Mouse (Mus musculus) intestine, embryonic 14.5 days (tissue): ENCODE measurements at regions not wholly inside any gene's neighbourhood (a gene's known extent, or its start where the extent isn't known, plus 50 kb on each side); places are given as distances from the start of the nearest gene placed in this dataset.

Source experiments
- ATAC-seq: fragments of 200-750 bp; cut with Nextera tagmentation; replicated peaks from 2 replicates; pipeline ENCODE4 v1.8.0; 2017; ENCODE audit warnings: low read depth, moderate number of reproducible peaks, moderate TSS enrichment, moderate library complexity; ENCODE audit not compliant: low FRiP score, low TSS enrichment
- DNase-seq: peaks from one replicate; pipeline ENCODE4 v3.0.0-alpha.2; 2018; ENCODE audit warnings: low spot score
- H3K27ac ChIP-seq: fragments of 300-500 bp; sonication (generic); 2 replicates; pipeline ENCODE4 v1.5.1; 2014; ENCODE audit warnings: low read depth, mild to moderate bottlenecking, control low read depth
- H3K27me3 ChIP-seq: fragments of 300-500 bp; sonication (generic); replicated peaks from 2 replicates; pipeline ENCODE4 v1.6.1; 2014; ENCODE audit warnings: low read length, control low read depth; ENCODE audit not compliant: control insufficient read depth, insufficient read depth
- H3K36me3 ChIP-seq: fragments of 300-500 bp; sonication (generic); 2 replicates; pipeline ENCODE4 v1.6.1; 2014; ENCODE audit warnings: low read length, control low read depth; ENCODE audit not compliant: control insufficient read depth, insufficient read depth
- H3K4me1 ChIP-seq: fragments of 300-500 bp; sonication (generic); replicated peaks from 2 replicates; pipeline ENCODE4 v1.6.1; 2014; ENCODE audit warnings: low read length, control low read depth, mixed read lengths; ENCODE audit not compliant: control insufficient read depth, insufficient read depth
- H3K4me2 ChIP-seq: fragments of 300-500 bp; sonication (generic); 2 replicates; pipeline ENCODE4 v1.6.1; 2014; ENCODE audit warnings: low read length
- H3K4me3 ChIP-seq: fragments of 300-500 bp; sonication (generic); 2 replicates; pipeline ENCODE4 v1.5.1; 2014; ENCODE audit warnings: low read depth, low read length, control low read depth, mixed read lengths
- H3K9ac ChIP-seq: fragments of 300-500 bp; sonication (generic); 2 replicates; pipeline ENCODE4 v1.6.1; 2014; ENCODE audit warnings: mild to moderate bottlenecking, low read length
- H3K9me3 ChIP-seq: fragments of 300-500 bp; sonication (generic); 2 replicates; pipeline ENCODE4 v1.6.1; 2016; ENCODE audit warnings: low read length, control low read depth; ENCODE audit not compliant: control insufficient read depth
- WGBS: fragments of 180-500 bp; shearing (Covaris S2); extraction: QIAGEN DNeasy Blood & Tissue Kit; methylation state at CpG from one replicate; pipeline ENCODE4 v1.1.7; 2014; 5-methylcytosine and 5-hydroxymethylcytosine counted together

GRCm38 (mm10) chr16:25058051-25058747 lies 228.4 kb upstream of the Tprg start:
- Histone ChIP-seq H3K4me1 (peaks cover 21% of the 10 kb centered on the region), H3K9ac (no peak overlapping the region), H3K4me3 (peak overlapping the region; percentile 43), H3K27ac (peak overlapping the region; percentile 90), H3K27me3 (no peaks in the 10 kb centered on the region; the same call in 1 of the 2 replicates), H3K4me2 (peak overlapping the region; percentile 50), H3K36me3 (no peaks in the 10 kb centered on the region), H3K9me3 (no peaks in the 10 kb centered on the region)
- DNase-seq: peak; percentile 57
- ATAC-seq: no peak
- WGBS: 42% methylated on average over 11 of the region's 11 CpGs

GRCm38 (mm10) chr16:25058812-25059501 lies 227.7 kb upstream of the Tprg start:
- peak; percentile 97 for DNase-seq
- no peaks in the 10 kb centered on the region for H3K36me3 ChIP-seq
- no peaks in the 10 kb centered on the region; the same call in 1 of the 2 replicates for H3K27me3 ChIP-seq
- peak overlapping the region; percentile 90 for H3K27ac ChIP-seq
- peak overlapping the region; percentile 43 for H3K4me3 ChIP-seq
- peak overlapping the region; percentile 56 for H3K9ac ChIP-seq
- H3K4me2 ChIP-seq: peak overlapping the region; percentile 50
- no peaks in the 10 kb centered on the region for H3K9me3 ChIP-seq
- ATAC-seq: peak; percentile 97
- under 1% methylated on average over 36 of the region's 36 CpGs for WGBS
- peaks cover 21% of the 10 kb centered on the region for H3K4me1 ChIP-seq

GRCm38 (mm10) chr16:25059504-25059992 lies 227.1 kb upstream of the Tprg start:
- Histone ChIP-seq H3K4me2 (peak overlapping the region; percentile 50), H3K4me3 (peak overlapping the region; percentile 43), H3K9me3 (no peaks in the 10 kb centered on the region), H3K4me1 (peaks cover 21% of the 10 kb centered on the region), H3K27me3 (no peaks in the 10 kb centered on the region; the same call in 1 of the 2 replicates), H3K27ac (peak overlapping the region; percentile 90), H3K36me3 (no peaks in the 10 kb centered on the region), H3K9ac (peak overlapping the region; percentile 56)
- ATAC-seq: peak; percentile 20
- WGBS: 2% methylated on average over 12 of the region's 12 CpGs
- DNase-seq: no peak

GRCm38 (mm10) chr16:25060266-25060665 lies 226.4 kb upstream of the Tprg start:
- Histone ChIP-seq H3K9me3 (no peaks in the 10 kb centered on the region), H3K27me3 (no peaks in the 10 kb centered on the region; the same call in 1 of the 2 replicates), H3K36me3 (no peaks in the 10 kb centered on the region), H3K4me2 (peak overlapping the region; percentile 50; the same call in 1 of the 2 replicates), H3K27ac (peak overlapping the region; percentile 90), H3K9ac (no peak overlapping the region), H3K4me1 (peaks cover 21% of the 10 kb centered on the region), H3K4me3 (no peak overlapping the region)
- 88% methylated on average over 8 of the region's 8 CpGs for WGBS
- DNase-seq: no peak
- ATAC-seq: no peak

- ATAC-seq (no peak), DNase-seq (no peak)
- no peak overlapping the region for H3K27ac ChIP-seq
- no peaks in the 10 kb centered on the region for H3K36me3 ChIP-seq
- no peak overlapping the region for H3K4me2 ChIP-seq
- peaks cover 28% of the 10 kb centered on the region for H3K4me1 ChIP-seq
- no peaks in the 10 kb centered on the region for H3K9me3 ChIP-seq
- no peak overlapping the region for H3K4me3 ChIP-seq
- 55% methylated on average over 4 of the region's 4 CpGs for WGBS
- H3K9ac ChIP-seq: no peak overlapping the region
- no peaks in the 10 kb centered on the region; the same call in 1 of the 2 replicates for H3K27me3 ChIP-seq
Observed at GRCm38 (mm10) chr16:25061631-25062030, 225.0 kb upstream of the Tprg start.

GRCm38 (mm10) chr16:25063981-25064380 lies 222.6 kb upstream of the Tprg start:
- no peaks in the 10 kb centered on the region for H3K36me3 ChIP-seq
- no peak overlapping the region for H3K4me2 ChIP-seq
- no peak overlapping the region for H3K27ac ChIP-seq
- no peak overlapping the region for H3K9ac ChIP-seq
- no peak for ATAC-seq
- no peak overlapping the region for H3K4me3 ChIP-seq
- H3K4me1 ChIP-seq: peaks cover 24% of the 10 kb centered on the region
- H3K9me3 ChIP-seq: no peaks in the 10 kb centered on the region
- no peak for DNase-seq
- no peaks in the 10 kb centered on the region for H3K27me3 ChIP-seq

GRCm38 (mm10) chr16:25064538-25064937 lies 222.1 kb upstream of the Tprg start:
- WGBS: 20% methylated on average over 4 of the region's 4 CpGs

GRCm38 (mm10) chr16:25066822-25067221 lies 219.8 kb upstream of the Tprg start:
- no peak for ATAC-seq
- H3K4me1 ChIP-seq: peaks cover 11% of the 10 kb centered on the region
- no peaks in the 10 kb centered on the region for H3K36me3 ChIP-seq
- H3K4me2 ChIP-seq: no peak overlapping the region; the same call in 1 of the 2 replicates
- WGBS: 26% methylated on average over 7 of the region's 7 CpGs
- H3K4me3 ChIP-seq: no peak overlapping the region
- no peaks in the 10 kb centered on the region for H3K27me3 ChIP-seq
- no peak overlapping the region for H3K9ac ChIP-seq
- H3K27ac ChIP-seq: no peak overlapping the region
- no peaks in the 10 kb centered on the region for H3K9me3 ChIP-seq
- DNase-seq: no peak

More at GRCm38 (mm10) chr16:25064538-25064937, 222.1 kb upstream of the Tprg start:
- H3K4me1 ChIP-seq: peaks cover 24% of the 10 kb centered on the region
- H3K4me3 ChIP-seq: no peak overlapping the region
- H3K9me3 ChIP-seq: no peaks in the 10 kb centered on the region
- H3K9ac ChIP-seq: no peak overlapping the region
- DNase-seq: peak; percentile 95
- no peak overlapping the region for H3K4me2 ChIP-seq
- ATAC-seq: no peak
- no peaks in the 10 kb centered on the region for H3K36me3 ChIP-seq
- no peak overlapping the region for H3K27ac ChIP-seq
- H3K27me3 ChIP-seq: no peaks in the 10 kb centered on the region
